In genomic region chr3:127127611-127128010, GRCm38 (mm10) we compare ENCODE assay signal across 18 mouse cellular contexts.
"Had no signal": no experiment of that assay in that cellular context is flagged by ENCODE, and none has a peak within 500 bp of the region (broad histone marks: within the 10 kb centered on the region; RNA-seq: fewer than 3 reads in every experiment).

No protein-coding gene starts in this region.

- H3K4me2 ChIP-seq: lung, embryonic 14.5 days; midbrain, embryonic 12.5 days; neural tube, embryonic 13.5 days; neural tube, embryonic 15.5 days had no signal

- H3K9ac ChIP-seq: lung, embryonic 14.5 days; midbrain, embryonic 12.5 days; neural tube, embryonic 13.5 days; neural tube, embryonic 15.5 days had no signal

- H3K27me3 ChIP-seq: midbrain, embryonic 12.5 days; neural tube, embryonic 13.5 days; neural tube, embryonic 15.5 days had no signal

- ATAC-seq: midbrain, embryonic 16.5 days had no signal

- H3K27ac ChIP-seq: midbrain, embryonic 10.5 days; midbrain, embryonic 12.5 days; neural tube, embryonic 13.5 days; neural tube, embryonic 15.5 days had no signal

- DNase-seq: lung, embryonic 14.5 days; lung, postnatal 10 days; lung, postnatal 4 days; midbrain, embryonic 14.5 days; retina, postnatal 1 day; right cerebral cortex, adult 18-20 months; right cerebral cortex, postnatal 25 days; right cerebral cortex, postnatal 4 days; spleen, adult 18-20 months; thymus, adult 18-20 months; thymus, postnatal 14 days; thymus, postnatal 36 days had no signal

- H3K4me3 ChIP-seq: midbrain, embryonic 10.5 days; midbrain, embryonic 12.5 days; myocyte; neural tube, embryonic 13.5 days; neural tube, embryonic 15.5 days had no signal

- H3K9me3 ChIP-seq: midbrain, embryonic 10.5 days; midbrain, embryonic 12.5 days; neural tube, embryonic 13.5 days; neural tube, embryonic 15.5 days had no signal

- H3K36me3 ChIP-seq: midbrain, embryonic 10.5 days; midbrain, embryonic 12.5 days; neural tube, embryonic 13.5 days; neural tube, embryonic 15.5 days had no signal
